Mouse (Mus musculus) stomach, embryonic 15.5 days (tissue): ENCODE results near the gene Arrdc3. TPM values are rescaled to one million over a fixed set of nuclear protein-coding genes. Genes with fewer than 3 reads are reported as not detected.
"Not testable (repeated sequence)": the region's sequence is repeated elsewhere in the genome, so short reads cannot be mapped to it uniquely, and the experiment has no call there.

ENCODE experiments used
- ATAC-seq: fragments of 200-750 bp; cut with Nextera tagmentation; 2 replicates; pipeline ENCODE4 v1.8.0; 2017; ENCODE audit warnings: low read depth, moderate number of reproducible peaks, moderate TSS enrichment; ENCODE audit not compliant: insufficient read depth, low FRiP score
- H3K27ac ChIP-seq: fragments of 300-500 bp; sonication (generic); 2 replicates; pipeline ENCODE4 v1.5.1; 2015; ENCODE audit warnings: mild to moderate bottlenecking, inconsistent platforms
- H3K27me3 ChIP-seq: fragments of 300-500 bp; sonication (generic); replicated peaks from 2 replicates; pipeline ENCODE4 v1.6.1; 2015; ENCODE audit warnings: inconsistent platforms
- H3K36me3 ChIP-seq: fragments of 300-500 bp; sonication (generic); 2 replicates; pipeline ENCODE4 v1.6.1; 2015; ENCODE audit warnings: inconsistent platforms
- H3K4me1 ChIP-seq: fragments of 300-500 bp; sonication (generic); 2 replicates; pipeline ENCODE4 v1.6.1; 2015; ENCODE audit warnings: inconsistent platforms
- H3K4me2 ChIP-seq: fragments of 300-500 bp; sonication (generic); 2 replicates; pipeline ENCODE4 v1.6.1; 2015; ENCODE audit warnings: mild to moderate bottlenecking, inconsistent platforms
- H3K4me3 ChIP-seq: fragments of 300-500 bp; sonication (generic); replicated peaks from 2 replicates; pipeline ENCODE4 v1.5.1; 2015; ENCODE audit warnings: inconsistent platforms
- H3K9ac ChIP-seq: fragments of 300-500 bp; sonication (generic); 2 replicates; pipeline ENCODE4 v1.6.1; 2015; ENCODE audit warnings: inconsistent platforms
- H3K9me3 ChIP-seq: fragments of 300-500 bp; sonication (generic); 2 replicates; pipeline ENCODE4 v1.6.1; 2016; ENCODE audit warnings: inconsistent platforms
- WGBS: fragments of 180-500 bp; shearing (Covaris S2); methylation state at CpG from one replicate; pipeline ENCODE4 v1.1.7; 2015; 5-methylcytosine and 5-hydroxymethylcytosine counted together
- polyA plus RNA-seq: library from polyadenylated mRNA; unstranded; fragments of >200 nt; fragmentation: Nextera tagmentation; extraction: Ambion mirVana; gene quantifications from 2 replicates; pipeline ENCODE4 v1.2.1, GENCODE M21; 2015

The Arrdc3 gene
- polyA plus RNA-seq, 1 experiment from 2014 or later = 45.7 TPM

DNA sequence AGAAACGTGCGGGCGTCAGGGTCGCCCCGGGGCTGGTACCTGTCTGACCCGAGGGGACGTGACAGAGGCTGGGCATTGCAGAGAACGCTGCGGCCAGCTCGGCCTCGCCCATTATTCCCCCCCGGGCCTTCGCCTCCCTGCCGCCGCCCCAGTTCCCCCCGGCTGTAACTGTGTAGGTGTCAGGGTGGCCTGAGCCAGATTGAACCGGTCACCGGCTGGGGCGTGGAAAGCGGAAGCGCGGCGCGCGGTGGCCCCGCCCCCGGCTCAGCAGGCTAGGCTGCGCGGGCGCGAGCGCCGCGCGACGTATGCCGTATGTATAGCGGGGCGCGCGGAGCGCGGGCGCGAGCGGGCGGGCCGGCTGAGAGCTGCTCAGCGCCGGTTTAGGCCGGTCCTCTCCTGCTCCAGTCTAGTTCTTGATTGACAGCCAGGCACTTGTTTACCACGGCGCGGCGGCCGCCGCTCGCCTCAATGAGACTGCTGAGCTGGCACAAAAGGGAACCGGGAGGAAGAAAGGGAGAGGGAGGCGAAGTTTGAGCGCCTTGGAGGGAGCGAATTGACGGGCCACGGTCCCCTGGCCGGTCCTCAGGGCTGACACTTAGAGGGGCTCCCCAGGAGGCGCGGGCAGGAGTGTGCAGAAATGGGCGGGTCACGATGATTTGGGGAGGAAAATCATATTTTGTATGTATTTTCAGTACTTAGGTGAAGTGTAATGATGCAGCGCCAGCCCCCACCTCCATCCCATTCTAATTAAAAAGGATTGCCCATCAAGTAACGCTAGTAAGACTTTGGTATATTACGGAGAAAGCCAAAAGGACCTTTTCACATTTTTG lies 2.9 kb downstream of the Arrdc3 start:
- Histone ChIP-seq H3K4me3 (peak overlapping the region; percentile 77), H3K4me2 (peak overlapping the region; percentile 57), H3K9me3 (no peaks in the 10 kb centered on the region), H3K4me1 (0 out of 2 replicates have a peak, but pooled peaks cover 2% of the 10 kb centered on the region), H3K9ac (peak overlapping the region; percentile 96), H3K36me3 (peaks cover 15% of the 10 kb centered on the region), H3K27ac (peak overlapping the region; percentile 100), H3K27me3 (no peaks in the 10 kb centered on the region)
- under 1% methylated on average over 71 of the region's 72 CpGs for WGBS
- peak; percentile 93 for ATAC-seq

GRCm38 (mm10) chr13:80886664-80887210 lies 3.6 kb downstream of the Arrdc3 start:
- no peak for ATAC-seq
- no peaks in the 10 kb centered on the region for H3K9me3 ChIP-seq
- H3K4me1 ChIP-seq = 0 out of 2 replicates have a peak, but pooled peaks cover 2% of the 10 kb centered on the region
- peak overlapping the region; percentile 99 for H3K27ac ChIP-seq
- peak overlapping the region; percentile 57 for H3K4me2 ChIP-seq
- peak overlapping the region; percentile 77 for H3K4me3 ChIP-seq
- peaks cover 18% of the 10 kb centered on the region for H3K36me3 ChIP-seq
- no peaks in the 10 kb centered on the region for H3K27me3 ChIP-seq
- peak overlapping the region; percentile 77 for H3K9ac ChIP-seq
- 13% methylated on average over 6 of the region's 6 CpGs for WGBS

DNA sequence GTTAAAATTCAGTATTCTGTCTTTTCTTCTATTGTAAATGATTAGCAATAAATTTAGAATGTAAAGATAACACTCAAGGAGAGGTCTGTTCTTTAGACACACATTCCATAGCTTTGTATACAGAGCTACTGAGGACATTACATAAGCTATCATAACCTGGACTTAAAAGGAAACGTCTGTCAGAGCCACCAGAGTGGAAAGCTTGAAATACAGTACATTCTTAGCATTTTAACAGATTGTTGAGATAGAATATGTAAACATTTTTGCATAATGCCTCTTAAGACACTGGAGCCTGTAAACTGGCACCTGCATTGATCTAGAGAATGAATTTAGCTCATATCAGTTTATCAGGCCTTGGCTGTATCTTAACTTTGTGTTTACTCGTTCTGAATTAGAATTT lies 4.7 kb downstream of the Arrdc3 start:
- Histone ChIP-seq H3K4me2 (no peak overlapping the region), H3K4me1 (0 out of 2 replicates have a peak, but pooled peaks cover 2% of the 10 kb centered on the region), H3K9ac (no peak overlapping the region), H3K4me3 (no peak overlapping the region), H3K9me3 (no peaks in the 10 kb centered on the region), H3K27ac (no peak overlapping the region), H3K36me3 (peaks cover 20% of the 10 kb centered on the region), H3K27me3 (no peaks in the 10 kb centered on the region)
- WGBS = 41% methylated on average over 2 of the region's 2 CpGs
- no peak for ATAC-seq

DNA sequence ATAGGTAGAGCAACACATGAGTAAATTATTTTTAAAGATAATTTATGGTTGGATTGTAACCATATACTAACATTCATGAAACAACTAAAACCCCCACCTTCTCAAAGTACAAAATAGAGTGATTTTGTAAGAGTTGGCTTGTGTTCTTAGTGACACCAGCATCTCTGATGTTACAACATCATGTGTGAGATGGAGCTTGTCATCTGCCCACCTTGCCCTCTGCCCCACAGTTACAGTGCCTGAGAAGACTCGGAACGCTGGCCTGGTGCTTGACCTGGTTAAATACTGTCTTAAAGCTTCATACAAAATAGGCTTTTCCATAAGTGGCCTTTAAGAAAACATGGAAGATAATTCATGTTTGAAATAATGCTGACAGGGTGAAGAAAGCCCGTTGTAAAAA lies 11.7 kb downstream of the Arrdc3 start:
- peaks cover 33% of the 10 kb centered on the region for H3K36me3 ChIP-seq
- 85% methylated on average over 3 of the region's 3 CpGs for WGBS
- not testable (repeated sequence) for ATAC-seq

DNA sequence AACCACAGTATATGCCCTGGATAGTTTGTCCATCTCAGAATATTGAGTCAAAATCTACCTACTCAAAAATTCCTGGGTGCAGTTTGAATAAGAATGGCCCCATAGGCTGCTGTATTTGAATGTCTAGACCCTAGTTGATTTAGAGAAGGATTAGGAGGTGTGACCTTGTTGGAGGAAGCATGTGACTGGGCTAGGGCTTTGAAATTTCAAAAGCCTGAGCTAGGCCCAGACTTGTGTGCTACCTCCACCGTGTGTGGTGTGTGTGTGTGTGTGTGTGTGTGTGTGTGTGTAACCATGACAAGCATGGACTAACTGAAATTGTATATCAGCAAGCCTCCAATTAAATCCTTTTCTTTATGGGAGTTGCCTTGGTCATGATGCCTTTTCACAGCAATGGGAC lies 14.2 kb downstream of the Arrdc3 start:
- WGBS = 54% methylated on average over 1 of the region's 1 CpGs
- no peak overlapping the region for H3K4me3 ChIP-seq
- H3K27ac ChIP-seq = no peak overlapping the region
- peaks cover 19% of the 10 kb centered on the region for H3K36me3 ChIP-seq
- no peaks in the 10 kb centered on the region for H3K9me3 ChIP-seq
- no peak for ATAC-seq
- H3K9ac ChIP-seq = no peak overlapping the region
- no peak overlapping the region for H3K4me2 ChIP-seq
- no peaks in the 10 kb centered on the region for H3K4me1 ChIP-seq
- no peaks in the 10 kb centered on the region for H3K27me3 ChIP-seq

More for the DNA sequence above, 11.7 kb downstream of the Arrdc3 start:
- not testable (repeated sequence) for H3K4me1 ChIP-seq, H3K9ac ChIP-seq, H3K4me2 ChIP-seq, H3K4me3 ChIP-seq, H3K9me3 ChIP-seq, H3K27me3 ChIP-seq, H3K27ac ChIP-seq

GRCm38 (mm10) chr13:80898095-80898494 lies 14.9 kb downstream of the Arrdc3 start:
- Histone ChIP-seq H3K4me2 (no peak overlapping the region), H3K27ac (no peak overlapping the region), H3K9ac (no peak overlapping the region), H3K36me3 (peaks cover 14% of the 10 kb centered on the region), H3K4me1 (no peaks in the 10 kb centered on the region), H3K4me3 (no peak overlapping the region), H3K9me3 (no peaks in the 10 kb centered on the region), H3K27me3 (no peaks in the 10 kb centered on the region)
- no peak for ATAC-seq
- WGBS = 88% methylated on average over 4 of the region's 4 CpGs

DNA sequence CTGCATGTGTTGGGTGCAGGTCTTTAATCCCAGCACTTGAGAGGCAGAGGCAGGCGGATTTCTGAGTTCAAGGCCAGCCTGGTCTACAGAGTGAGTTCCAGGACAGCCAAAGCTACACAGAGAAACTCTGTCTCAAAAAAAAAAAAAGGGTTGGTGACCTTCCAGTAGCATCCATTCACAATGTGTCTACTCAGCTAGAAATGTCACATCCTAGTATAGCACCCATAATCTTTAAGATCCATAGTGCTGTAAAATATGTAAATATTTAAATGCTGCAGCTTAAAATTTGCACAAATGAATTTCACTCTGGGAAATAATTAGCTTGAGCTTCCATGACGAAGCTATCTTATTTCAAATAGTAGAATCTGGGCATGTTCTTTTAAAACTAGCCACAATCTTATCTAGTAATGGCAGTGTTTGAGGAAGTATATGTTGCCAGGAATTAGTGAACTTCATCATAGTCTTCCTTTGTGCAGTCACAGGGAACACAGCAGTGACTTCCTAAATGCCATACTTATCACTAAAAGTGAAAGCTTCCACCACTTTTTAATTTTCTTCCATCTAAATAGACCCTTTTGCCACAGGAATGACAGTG lies 16.3 kb downstream of the Arrdc3 start:
- Histone ChIP-seq H3K4me1 (no peaks in the 10 kb centered on the region), H3K27ac (no peak overlapping the region), H3K27me3 (no peaks in the 10 kb centered on the region), H3K4me3 (no peak overlapping the region), H3K9ac (no peak overlapping the region), H3K9me3 (no peaks in the 10 kb centered on the region), H3K36me3 (0 out of 2 replicates have a peak, but pooled peaks cover 2% of the 10 kb centered on the region), H3K4me2 (no peak overlapping the region)
- 68% methylated on average over 2 of the region's 2 CpGs for WGBS
- ATAC-seq = no peak

DNA sequence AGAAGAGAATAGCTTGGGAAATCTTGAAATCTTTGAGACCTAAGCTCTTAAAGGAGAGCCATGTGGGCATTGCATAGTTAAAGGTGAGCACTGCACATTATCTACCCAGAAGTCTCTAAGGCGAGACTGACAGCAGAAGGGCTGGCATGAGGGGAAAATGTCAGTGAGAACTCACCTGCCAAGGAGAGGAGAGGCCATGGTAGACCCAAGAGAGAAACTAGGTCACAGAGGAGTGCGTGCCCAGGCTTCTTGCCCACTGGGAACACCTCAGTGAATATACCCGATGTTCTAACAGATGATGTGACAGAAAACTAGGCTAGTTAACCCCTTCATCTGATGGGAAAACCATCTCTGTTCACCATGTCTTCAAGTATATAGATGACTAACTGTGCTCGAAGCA lies 18.2 kb downstream of the Arrdc3 start:
- Histone ChIP-seq H3K4me1 (no peaks in the 10 kb centered on the region), H3K4me2 (no peak overlapping the region), H3K9me3 (no peaks in the 10 kb centered on the region), H3K4me3 (no peak overlapping the region), H3K36me3 (0 out of 2 replicates have a peak, but pooled peaks cover 2% of the 10 kb centered on the region), H3K9ac (no peak overlapping the region), H3K27me3 (no peaks in the 10 kb centered on the region), H3K27ac (no peak overlapping the region)
- WGBS = 86% methylated on average over 4 of the region's 4 CpGs
- ATAC-seq = no peak

DNA sequence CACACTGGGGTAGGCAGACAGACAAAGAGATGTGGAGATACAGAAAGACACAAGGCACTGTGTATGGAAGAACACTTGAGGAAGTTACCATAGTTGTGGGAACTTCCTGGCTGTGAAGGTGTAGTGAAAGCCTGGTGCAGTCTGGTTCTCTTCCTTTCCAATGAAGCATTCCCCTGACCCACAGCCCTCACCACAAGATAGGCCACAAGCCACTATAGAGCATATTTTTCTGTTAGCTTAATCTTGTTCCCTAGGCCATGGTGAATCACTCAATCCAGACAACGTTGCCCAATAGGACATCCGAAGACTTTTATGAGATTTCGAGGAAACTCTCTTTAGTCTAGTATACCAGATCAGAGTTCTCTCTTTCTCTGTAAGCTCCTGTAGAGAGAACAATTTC lies 19.6 kb downstream of the Arrdc3 start:
- Histone ChIP-seq H3K9ac (no peak overlapping the region), H3K27me3 (no peaks in the 10 kb centered on the region), H3K4me3 (no peak overlapping the region), H3K9me3 (no peaks in the 10 kb centered on the region), H3K4me1 (no peaks in the 10 kb centered on the region), H3K36me3 (no peaks in the 10 kb centered on the region), H3K27ac (no peak overlapping the region), H3K4me2 (no peak overlapping the region)
- 83% methylated on average over 3 of the region's 3 CpGs for WGBS
- no peak for ATAC-seq

DNA sequence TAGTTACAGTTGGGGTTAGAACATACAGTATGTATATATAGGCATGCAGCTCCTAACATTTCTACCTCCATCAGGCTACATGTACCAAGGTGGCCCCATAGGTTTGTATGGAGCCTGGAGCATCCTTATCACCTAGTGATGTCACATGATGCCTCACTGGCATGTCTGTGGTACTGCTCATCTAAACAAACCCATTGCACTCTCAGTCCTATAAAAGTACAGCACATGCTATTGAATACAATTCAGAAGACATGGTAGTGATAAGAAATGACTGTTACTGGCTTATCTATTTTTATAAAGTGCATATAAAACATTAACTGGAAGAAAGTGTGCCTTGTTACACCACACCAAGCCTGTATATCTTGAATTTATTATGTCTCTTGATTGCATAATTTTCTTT lies 30.2 kb downstream of the Arrdc3 start:
- no peaks in the 10 kb centered on the region for H3K27me3 ChIP-seq
- ATAC-seq = no peak
- no peak overlapping the region for H3K4me3 ChIP-seq
- no peaks in the 10 kb centered on the region for H3K9me3 ChIP-seq
- no peak overlapping the region for H3K27ac ChIP-seq
- no peaks in the 10 kb centered on the region for H3K4me1 ChIP-seq
- no peak overlapping the region for H3K9ac ChIP-seq
- H3K4me2 ChIP-seq = no peak overlapping the region
- H3K36me3 ChIP-seq = no peaks in the 10 kb centered on the region

DNA sequence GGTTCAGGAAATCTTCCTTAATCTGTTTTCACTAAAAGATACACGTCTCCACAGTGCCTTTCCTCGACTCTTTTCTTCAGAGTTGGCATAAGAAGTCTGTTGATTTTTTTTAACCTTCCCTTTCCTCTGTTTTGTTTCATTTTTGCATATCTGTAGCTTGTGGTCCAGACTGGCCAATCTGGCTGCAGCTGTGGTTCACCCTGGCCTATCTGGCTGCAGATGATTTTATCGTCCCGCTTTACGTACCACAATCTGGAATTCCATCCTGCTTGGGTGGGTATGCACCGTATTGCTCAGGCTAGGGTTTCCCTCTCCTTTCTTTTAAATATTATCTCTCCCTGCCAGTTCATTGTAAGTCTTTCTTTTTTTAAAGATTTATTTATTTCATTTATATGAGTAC lies 37.8 kb downstream of the Arrdc3 start:
- WGBS = 75% methylated on average over 6 of the region's 6 CpGs
- no peak for ATAC-seq

More for the DNA sequence above, 37.8 kb downstream of the Arrdc3 start:
- no peak overlapping the region for H3K9ac ChIP-seq
- no peaks in the 10 kb centered on the region for H3K4me1 ChIP-seq
- no peak overlapping the region for H3K27ac ChIP-seq
- no peaks in the 10 kb centered on the region for H3K27me3 ChIP-seq
- no peak overlapping the region for H3K4me2 ChIP-seq
- H3K4me3 ChIP-seq = no peak overlapping the region
- no peaks in the 10 kb centered on the region for H3K9me3 ChIP-seq
- no peaks in the 10 kb centered on the region for H3K36me3 ChIP-seq
